Mouse (Mus musculus) left cerebral cortex, postnatal 25 days (tissue): Measurements from ENCODE around the gene Spns1. TPM values are rescaled to one million over a fixed set of nuclear protein-coding genes. Genes with fewer than 3 reads are reported as not detected.

Experiments
- DNase-seq, 2 experiments: peaks; one replicate each; pipeline ENCODE4 v3.0.0; 2022; ENCODE audit warnings: low spot score in 2 of 2, mixed read lengths in 1 of 2
- intact Hi-C: fragments of 180-260 bp; cut with DNase I; formaldehyde crosslinking; loops from one replicate; pipeline ENCODE4 v1.15.1; 2025
- total RNA-seq, 2 experiments: library from RNA; stranded (reverse); gene quantifications; 2 replicates each; pipeline ENCODE4 v1.2.3; 2021

Gene Spns1
- total RNA-seq, 2 experiments from 2014 or later, result 87.9 to 97.7 TPM

DNA sequence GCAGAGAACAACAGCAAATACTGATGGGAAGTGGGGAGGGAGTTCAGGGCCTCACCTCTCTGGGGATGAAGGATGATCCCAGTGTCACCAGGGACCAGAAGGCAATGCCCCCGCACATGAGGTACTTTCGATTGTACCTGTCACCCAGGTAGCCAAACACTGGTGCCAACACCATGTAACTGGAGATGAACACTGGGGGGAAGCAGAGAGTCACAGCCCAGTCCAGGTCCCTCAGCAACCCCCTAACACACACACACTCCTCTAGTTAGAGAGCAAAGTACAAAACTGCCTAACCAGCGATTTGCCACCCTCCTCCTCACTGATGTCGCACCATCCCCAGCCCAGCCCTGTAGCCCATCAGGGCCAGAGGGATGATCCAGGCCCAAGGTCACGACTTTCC, 2.2 kb downstream of the Spns1 start:
- no peak for DNase-seq
- intact Hi-C loops, result loop anchor here (5.0 kb wide), 1 partner anchor 113 kb away; no protein-coding TSS in a partner anchor

DNA sequence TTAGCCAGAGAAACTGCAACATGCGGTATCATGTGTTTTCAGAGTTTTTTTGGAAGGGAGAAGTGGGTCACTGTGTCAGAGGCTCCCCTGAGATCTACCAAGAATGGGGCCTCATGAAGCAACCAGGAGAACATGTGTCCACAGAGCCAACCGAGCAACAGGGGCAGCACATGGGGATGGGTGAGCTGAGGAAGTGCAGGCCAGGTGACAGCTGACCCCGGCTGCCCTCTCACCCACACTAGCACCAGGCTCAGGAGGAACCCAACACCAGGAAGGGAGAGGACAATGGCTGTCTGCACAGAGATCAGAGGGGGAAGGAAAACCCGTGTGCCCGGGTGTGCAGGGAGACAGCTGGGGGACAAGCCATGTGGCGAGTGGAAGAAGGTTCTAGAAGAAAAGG, 2.7 kb downstream of the Spns1 start:
- DNase-seq, result no peak
- intact Hi-C loops, result no loop called here

DNA sequence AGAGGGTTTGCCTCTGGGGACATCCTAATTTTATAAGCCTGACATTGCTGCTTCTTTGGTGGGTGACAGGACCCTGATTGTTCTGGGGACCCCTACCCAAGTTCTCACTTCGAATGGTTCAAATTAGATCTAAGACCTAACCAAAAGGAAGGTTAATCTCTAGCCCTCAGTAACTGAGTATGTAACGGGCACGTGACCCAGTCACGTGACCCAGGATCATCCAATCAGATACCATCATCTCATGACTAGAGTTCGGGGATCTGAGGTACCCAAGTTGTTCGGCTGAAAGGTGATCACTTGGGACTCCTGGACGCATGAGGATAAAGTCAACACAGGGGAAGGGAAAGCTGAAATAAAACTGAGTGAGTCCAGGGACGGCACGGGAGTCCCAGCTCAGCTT, 4.2 kb downstream of the Spns1 start:
- DNase-seq, result no peak
- intact Hi-C loops, result no loop called here

DNA sequence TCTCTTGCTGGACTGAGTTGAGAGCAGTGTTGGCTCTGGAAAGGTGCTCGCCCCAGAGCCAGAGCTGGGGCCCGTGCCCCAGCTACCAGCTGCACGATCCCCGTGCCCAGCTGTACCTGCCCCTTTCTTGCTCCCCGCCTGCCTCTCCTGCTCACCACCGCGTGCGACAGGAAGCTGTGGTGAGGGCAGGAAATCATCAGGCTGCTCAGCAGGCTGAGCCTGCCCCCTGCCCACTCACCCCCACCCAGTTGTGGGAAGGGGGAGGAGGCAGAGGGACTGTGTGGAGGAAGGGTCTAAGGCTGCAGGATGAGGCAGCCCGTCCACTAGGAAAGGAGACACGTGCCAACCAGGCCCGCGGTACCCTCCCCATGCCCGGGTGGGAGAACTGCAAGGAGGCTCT, 7.9 kb downstream of the Spns1 start, which contains the start of gene Lat:
TSS of gene Lat (minus strand) at position 178 of the 400 bp plus-strand sequence.
- intact Hi-C loops, result no loop called here
- no peak for DNase-seq

DNA sequence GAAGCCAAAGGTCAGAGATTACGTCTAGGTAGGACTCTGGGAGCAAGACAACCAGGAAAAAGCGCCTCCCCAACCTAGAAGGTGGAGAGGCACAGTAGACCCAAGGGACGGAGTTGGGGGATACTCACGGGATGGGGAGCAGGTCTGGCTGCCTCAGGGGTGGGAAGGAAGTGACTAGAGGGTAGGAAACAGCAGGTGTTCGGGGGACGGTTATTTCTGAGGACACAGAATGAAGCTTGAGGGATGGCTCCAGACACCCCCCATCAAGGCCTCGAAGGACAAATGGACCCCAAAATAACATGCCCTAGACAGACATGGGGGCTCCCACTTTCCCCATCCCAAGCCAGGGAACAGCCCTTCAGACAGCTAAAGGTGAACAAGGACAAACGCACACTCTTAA, 8.9 kb downstream of the Spns1 start:
- DNase-seq, result no peak
- intact Hi-C loops, result no loop called here

DNA sequence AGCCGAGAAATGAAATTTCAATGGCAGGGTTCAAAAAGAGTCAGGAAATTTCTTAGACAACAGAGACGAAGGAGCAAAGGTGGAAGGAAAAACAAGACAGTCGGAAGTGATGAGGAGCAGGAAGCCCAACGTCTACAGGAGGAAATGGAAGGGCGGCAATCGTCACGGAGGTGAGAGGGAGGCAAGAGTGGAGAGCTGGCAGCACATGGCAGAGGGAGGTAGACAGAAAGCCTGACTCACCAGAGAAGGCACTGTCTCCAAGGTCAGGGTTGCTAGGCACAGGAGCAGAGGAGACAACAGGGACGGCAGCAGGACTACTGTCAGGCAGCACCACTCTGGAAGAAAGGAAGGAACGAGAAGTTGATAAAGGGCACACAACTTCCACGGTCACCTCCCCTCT, 9.6 kb downstream of the Spns1 start:
- DNase-seq, result no peak

DNA sequence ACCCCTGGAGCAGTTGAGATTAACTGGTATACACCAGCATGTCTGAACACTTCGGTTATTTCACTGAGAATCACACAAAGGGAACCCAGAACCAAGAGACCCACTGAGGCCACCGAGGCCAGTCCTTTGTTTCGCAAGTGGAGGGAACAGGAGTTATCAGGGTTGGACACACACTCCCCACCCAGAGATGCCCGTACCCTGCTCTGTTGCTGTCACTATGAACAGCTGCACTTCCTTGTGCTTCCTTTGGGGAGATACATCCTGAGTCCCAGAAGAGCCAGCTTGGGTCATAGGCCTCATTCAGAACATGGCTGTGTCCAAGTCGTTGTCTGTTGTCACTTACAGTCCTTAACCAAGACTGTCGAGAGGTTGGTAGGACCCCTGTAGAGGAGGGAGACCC, 14.2 kb downstream of the Spns1 start:
- intact Hi-C loops, result no loop called here
- DNase-seq, result no peak

More for the DNA sequence above, 9.6 kb downstream of the Spns1 start:
- intact Hi-C loops, result no loop called here

DNA sequence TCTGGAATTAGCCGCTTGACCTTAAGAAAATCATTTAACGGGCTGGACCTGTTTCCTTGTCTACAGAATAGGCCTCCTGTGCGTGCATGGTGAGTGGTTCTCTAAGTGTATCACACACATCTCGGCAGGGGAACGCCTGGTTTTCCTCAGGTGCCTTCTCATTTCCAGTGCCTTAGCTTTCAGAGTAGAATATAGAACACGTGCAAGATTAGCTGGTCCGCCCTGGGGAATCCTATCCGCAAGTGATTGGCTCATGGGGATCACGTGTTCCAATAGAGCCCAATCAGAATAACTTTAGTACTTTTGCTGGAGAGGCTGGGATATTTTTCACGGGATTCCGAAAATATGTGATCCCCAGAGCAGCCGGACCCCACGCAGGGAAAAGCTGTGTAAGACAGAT, 18.2 kb downstream of the Spns1 start:
- DNase-seq, result no peak
- intact Hi-C loops, result no loop called here

DNA sequence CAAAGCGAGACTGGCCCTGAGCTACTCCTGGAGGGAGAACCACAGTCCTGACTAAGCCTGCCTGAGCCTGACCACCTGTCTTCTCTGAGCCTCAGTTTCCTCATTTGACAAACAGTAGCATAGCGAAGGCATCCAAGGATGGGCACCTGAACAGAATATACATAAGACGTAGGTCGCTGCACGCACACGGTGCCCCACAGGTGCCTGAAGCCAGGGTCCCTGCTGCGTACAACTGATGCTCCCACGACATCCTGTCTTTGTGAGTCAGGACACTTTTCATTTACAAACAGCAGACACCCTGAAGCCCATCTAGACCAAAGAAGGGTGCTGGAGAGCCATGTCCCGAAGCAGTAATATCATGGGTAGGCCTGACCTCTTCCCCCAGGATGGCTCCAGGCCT, 18.8 kb downstream of the Spns1 start:
- intact Hi-C loops, result no loop called here
- DNase-seq, result no peak

DNA sequence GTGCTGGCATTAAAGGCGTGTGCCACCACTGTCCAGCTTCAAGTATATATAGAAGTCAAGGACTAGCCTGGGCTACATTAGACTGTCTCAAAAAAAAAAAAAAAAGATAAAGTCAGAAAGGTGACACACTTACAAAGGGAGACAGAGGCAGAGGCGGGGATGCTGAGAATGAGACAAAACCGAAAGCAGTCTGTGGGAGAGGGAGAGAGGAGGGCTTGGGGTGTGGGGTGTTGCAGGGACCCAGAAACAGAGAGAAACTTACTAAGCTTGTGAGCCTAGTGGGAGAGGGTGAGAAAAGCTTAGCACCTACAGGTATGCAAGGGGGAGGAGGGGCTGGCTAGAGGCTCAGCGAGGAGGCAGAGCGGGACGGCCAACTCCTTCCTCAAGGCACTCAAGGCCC, 19.4 kb downstream of the Spns1 start:
- no peak for DNase-seq
- intact Hi-C loops, result no loop called here

DNA sequence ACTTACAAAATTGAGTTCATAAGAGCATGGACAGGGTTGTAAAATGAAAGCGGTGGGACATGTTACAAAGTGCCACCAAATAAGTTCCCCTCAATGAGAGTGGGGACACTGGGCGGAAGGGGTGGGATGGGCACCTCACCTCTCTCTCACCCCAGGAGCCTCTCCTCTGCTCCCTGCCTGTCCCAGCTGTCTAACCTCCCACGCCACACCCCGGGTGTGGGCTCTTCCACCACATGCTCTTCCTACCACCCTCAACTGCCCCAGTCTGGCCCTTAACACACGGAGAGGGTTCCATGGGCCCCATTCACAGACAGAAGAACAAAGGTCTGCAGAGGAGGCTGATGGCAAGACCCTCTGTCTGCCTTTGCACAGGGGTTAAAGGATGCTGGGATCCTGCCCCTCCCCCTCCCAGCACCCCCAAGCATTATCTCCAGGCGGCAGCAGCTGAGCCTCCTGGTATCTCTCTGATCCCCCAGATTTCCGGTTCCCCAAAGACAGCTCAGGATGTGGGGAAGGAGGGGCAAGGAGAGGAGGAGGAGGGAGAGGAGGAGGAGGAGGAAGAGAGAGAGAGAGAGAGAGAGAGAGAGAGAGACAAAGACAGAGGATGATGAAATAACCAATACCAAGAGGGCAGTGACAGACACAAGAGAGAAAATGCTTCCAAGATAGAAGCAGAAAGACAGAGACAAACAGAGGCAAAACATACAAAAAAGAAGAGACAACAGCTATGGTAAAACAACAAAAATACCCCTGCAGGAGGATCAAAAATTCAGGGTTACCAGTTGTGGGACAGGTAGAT, 20.3 kb downstream of the Spns1 start:
- intact Hi-C loops, result no loop called here
- DNase-seq, result no peak

DNA sequence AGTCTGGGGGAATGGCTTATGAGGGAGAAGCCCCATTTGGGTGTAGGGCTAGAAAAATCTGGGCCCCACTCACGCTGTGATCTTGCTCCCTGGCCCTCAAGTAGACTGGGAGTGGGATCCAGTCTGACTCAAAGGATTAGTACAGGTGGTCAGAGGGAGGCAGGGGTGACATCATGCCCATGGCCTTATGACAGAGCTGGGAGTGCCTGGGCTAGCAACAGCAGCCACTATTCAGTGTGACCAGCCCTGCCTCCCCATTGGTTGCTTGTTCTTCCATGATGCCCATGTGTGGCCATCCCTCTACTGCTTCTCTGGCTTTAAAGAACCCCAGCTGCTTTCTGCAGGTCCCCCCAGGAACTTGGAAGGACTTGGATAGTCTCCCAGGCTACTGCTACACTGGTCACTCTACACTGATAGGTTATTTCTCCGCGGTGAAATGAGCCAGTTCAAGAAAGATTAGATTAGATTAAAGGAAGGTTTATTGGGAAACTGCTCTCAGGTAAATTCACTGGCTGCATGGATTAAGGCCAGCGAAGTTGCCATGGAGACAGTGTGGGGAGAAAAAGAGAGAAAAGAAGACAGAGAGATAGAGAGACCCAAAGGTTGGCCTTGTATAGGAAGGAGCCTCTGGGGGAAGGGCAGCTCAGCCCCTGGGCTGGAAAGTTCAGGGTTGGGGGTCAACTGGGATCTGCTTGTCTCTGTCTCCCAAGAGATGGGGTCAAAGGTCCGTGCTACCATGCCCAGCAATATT, 21.2 kb downstream of the Spns1 start:
- intact Hi-C loops, result no loop called here
- DNase-seq, result peak; percentile 27 to 46

DNA sequence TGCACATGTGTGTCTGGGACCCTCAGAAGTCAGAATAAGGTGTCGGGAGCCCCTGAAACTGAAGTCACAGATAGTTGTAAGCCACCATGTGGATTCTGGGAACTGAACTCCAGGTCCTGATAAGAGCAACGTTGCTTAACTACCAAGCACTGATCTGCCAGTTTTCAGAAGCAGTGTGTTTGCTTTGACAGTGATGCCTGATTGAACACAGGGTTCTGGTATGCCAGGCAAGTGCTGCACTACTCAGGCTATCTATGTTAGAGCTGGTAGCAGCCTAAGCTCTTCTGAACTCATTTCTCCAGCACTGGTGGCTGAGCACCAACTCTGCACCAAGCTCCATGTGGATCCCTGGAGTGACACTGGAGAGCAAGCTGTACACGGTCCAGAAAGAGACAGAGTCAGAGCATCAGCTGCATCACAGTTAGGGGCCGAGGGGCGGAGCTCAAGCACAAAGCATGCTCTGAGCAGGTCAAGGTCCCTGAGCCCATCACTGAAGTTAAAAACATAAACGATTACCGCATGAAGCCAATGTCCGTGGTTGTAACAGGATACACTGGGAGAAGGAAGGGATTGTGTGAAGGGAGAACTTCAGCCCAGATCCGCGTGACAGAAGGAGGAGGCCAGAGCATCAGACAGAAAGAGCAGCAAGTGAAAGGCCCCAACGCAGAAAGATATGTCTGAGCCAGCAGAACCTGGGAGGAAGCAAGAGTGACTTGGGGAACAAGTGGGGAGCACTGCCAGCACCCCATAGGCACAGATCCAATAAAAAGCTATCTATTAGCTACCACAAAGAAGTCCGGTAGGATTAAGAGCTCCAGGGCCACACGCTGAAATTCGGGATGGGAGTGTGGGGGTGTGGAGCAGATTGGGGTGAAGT, 22.3 kb downstream of the Spns1 start:
- intact Hi-C loops, result no loop called here
- DNase-seq, result no peak

DNA sequence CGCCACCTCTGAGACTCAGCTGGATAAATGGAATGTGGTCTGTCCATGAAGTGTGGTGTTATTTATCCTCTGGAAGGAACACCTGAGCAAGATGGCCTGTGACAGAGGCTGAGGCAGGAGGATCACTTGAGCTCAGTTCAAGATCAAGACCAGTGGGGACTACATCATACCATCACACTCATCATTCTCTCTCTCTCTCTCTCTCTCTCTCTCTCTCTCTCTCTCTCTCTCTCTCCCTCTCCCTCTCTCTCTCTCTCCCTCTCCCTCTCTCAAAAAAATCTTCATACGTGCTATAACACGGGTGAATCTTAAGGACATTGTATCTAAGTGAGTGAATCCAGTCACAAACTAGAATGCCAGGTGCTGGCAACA, 23.3 kb downstream of the Spns1 start:
- intact Hi-C loops, result no loop called here
- DNase-seq, result no peak

DNA sequence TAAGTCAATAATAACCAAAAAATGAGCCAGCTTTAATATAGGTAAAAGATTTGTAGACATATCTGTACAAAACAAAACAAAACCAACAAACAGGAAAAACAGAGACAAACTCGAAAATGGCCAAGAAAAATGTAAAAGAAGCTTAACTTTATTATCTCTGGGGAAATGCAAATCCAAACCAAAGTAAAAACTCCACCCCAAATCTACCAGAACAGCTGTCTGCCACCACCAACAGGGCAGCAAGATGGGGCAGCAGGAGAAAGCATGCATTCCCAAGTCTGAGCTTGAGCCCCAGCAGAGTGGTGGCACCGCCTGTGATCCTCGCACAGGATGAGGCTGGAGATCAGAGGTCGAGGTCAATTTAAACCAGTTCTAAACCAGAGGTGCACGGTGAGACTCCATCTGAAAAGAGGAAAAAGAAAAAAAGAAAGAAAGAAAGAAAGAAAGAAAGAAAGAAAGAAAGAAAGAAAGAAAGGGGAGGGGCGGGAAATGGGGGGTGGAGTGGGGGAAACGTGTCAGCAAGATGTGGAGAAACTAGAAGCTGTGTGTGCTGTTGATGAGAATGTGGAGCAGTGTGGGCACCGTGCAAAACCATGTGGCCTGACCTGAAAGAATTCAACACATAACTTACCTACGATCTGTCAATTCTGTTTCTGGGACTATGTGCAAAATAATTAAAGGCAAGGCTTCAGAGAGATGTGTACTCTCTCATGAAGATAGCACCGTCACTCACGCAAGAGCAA, 23.8 kb downstream of the Spns1 start:
- DNase-seq, result no peak

DNA sequence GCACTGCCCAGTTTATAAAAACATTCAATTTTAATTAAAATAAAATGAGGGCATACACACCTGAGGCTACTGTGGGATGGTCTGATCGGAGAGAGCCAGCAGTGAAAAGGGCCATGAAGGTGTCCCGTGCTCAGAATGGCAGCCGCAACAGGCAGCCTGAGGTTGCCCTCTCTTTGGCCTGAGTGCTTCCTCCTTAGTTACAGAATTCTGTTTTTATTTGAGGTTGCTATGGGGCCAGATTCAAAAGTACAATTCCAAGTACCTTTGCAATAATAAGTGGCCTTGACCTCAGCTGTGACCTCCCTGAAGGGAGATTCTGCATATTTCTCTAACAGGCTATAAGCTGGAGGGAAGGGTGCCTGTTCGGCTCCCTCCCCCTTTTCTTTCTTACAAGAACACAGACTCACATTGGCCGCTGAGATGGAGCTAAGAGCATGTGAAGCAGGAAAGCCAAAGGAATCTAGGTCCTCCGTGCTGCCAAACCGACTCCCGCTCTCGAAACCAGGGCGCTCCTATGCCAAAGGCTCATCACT, 25.8 kb downstream of the Spns1 start:
- intact Hi-C loops, result no loop called here
- DNase-seq, result no peak

More for the DNA sequence above, 23.8 kb downstream of the Spns1 start:
- intact Hi-C loops, result no loop called here

DNA sequence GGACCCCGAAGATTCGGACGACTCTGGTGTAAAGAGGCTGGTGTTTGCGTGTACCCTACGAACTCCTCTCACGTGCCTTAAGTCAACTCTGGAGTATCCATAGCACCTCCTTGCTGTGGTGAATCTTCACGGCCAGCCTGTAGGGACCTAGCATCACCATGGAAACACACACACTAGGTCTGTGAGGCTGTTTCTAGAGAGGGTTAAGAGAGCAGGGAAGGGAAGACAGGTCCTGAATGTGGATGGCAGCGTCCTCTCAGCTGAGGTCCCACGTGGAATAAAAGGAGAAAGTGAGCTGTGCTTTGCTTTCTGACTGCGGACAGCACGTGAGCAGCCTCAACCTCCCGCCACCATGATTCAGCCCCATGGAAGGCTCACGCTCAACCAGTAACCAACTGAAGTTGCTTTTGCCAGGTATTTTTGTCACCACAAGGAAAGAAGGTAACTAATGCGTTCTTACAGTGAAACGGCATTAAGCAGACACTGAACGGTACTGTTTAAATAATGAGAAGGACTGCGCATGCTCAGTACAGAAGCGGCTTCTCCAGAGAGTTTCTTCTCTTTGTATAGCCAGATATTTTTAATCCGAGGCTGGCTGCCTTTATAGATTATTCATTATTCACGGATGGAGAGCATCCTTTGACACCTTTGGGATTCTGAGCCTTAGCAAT, 26.4 kb downstream of the Spns1 start:
- intact Hi-C loops, result no loop called here
- no peak for DNase-seq

DNA sequence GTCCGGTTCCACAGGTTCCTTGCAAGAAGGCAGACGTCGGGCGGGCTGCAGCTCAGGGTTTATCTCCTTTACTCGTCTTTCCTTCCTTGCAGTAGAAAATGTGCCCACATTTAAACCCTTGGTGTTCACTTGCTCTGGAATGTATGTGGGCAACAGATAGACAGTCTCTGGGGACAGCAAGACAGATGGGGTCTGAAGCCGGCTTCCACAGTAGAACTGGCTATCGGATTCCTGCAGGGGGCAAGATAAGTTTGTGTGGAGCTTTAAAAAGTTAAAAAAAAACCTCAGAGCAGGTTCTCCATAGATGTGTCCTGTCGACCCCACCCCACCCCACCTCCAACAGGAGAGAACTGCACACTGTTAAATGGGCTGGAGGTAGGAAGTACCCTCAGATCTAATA, 29.0 kb downstream of the Spns1 start:
- intact Hi-C loops, result no loop called here
- DNase-seq, result no peak

DNA sequence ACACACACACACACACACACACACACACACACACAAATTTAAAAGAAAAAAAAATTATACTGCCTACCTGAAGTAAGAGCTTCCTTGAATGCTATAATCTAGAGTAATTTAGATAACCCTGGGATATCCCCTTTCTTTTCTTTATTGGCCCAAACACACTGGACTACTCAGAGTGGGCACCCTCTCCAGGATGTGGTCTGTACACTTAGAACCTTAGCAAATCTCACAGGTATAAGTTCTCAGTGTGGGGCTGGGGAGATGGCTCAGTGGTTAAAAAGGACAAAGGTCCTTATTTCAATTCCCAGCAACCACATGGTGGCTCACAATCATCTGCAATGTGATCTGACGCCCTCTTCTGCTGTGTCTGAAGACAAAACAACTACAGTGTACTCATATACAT, 30.2 kb downstream of the Spns1 start:
- intact Hi-C loops, result no loop called here

More for the DNA sequence above, 30.2 kb downstream of the Spns1 start:
- DNase-seq, result no peak
